Mouse (Mus musculus): ENCODE measurements around the gene Gm28729.
A peak's percentile ranks its signal among the peaks of the same experiment; 100 is the strongest.
"Not testable (repeated sequence)": the region's sequence is repeated elsewhere in the genome, so short reads cannot be mapped to it uniquely, and the experiment has no call there.

Gm28729 gene

DNA sequence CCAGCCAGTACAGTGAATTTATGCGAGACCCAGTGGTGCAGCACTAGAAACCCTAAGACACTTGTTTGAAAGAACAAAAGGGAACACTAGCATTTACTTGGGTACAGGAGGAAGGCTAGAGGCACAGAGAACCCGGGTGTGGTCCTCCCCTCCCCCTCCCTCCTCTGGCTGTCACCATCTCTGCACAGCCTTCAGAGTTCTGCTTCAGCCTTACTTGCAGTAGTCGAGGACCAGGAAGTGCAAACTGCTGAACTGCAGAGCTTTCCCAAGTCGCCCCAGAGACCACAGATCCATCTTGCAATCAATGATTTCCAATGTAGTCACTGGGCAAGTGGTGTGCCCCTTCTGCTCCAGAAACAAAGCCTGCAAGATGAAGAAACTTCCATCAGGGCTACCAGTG lies 7.6 kb downstream of the Gm28729 start:
- no peak for DNase-seq

DNA sequence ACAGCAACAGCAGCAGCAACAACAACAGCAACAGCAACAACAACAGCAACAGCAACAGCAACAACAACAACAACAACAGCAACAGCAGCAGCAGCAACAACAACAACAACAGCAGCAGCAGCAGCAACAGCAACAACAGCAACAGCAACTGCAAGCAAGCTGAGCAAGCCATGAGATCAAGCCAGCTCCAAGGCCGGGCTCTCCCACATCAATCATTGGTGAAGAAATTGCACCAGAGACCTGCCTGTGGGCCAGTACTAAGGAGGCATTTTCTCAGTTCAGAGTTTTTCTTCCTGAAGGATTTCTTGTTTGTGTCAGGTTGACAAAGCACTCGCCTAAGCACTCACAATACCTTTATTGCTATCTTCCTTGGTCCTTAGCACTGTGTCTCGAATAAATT lies 8.3 kb downstream of the Gm28729 start:
- no peak for DNase-seq

DNA sequence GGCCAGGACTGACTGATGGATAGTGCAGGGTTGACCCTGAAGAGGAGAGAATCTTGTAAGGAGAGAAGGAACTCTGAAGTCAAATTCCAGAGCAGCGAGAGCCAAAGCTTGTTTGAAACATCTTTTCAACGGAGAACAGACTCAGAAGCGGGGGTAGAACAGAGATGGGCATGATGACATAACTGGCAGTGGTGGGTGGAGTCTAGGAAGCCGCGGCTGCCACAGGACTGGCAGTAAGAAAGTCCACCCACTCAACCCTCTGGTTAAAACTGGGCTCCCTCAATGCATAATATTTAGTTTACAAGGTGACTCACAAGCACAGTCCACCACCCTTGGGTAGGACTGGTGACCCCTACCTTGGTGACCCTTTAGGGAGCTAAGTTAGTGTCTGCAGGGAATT lies 9.3 kb downstream of the Gm28729 start:
- no peak for DNase-seq

DNA sequence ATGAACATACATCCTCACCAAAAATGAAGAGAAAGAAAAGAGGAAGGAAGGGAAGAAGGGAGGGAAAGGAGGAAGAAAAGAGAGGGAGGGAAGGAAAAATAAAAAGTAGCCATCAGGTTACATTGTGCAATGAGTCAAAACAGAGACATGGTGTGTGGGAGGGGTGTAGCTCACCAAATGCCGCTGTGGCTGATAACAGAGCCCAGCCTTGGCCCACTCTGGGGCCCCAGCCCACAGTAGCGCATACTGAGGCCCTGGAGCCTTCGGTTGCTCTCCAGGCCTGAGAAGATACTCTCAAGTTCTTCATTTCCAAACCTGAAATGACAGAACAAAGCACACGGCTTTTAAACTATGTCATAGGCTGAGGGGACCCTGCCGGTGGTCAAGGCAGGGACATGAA lies 10.8 kb downstream of the Gm28729 start:
- no peak for DNase-seq

DNA sequence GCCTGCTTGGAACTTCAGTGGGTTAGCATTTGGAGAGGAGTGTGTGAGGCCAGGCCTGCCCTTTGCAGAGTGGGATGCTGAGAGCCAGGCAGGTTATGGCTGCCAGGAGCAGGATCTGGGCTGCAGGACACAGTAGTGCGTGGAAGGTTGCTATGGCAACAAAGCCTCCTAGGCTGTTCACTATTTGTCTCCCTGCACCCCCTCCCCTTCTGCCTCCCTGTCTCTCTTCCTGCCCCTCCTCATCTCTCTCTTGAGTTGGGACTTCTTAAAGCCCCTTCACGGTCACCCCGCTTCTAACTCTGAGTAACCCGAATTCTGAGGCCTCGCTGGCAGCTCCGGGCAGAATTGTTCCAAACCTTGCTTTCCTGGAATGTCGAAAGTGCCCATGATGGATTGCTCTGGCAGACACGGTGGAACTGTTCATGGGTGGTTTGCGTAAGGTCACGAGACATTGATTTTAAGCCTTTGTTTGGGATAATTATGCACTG lies 19.0 kb downstream of the Gm28729 start:
- no peak for DNase-seq

DNA sequence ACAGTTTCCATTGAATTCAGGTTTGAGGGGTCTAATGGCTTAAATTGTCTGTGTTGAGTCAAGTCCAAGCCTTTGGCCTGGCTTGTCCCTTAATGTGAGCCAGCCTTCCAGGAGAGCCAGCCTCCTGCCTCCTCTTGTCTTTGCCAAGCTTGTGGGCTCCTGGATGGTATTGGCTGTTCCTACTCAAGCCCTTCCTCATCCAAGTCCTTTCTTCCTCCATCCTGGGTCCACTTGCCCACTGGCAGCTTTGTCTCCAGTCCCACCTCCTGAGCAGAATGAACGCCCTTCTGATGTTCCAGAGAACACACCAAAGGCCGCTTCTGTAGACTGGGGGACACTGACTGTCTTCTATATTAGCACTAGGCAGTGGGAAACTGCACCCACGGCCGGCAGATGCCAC lies 19.9 kb downstream of the Gm28729 start:
- no peak for DNase-seq

DNA sequence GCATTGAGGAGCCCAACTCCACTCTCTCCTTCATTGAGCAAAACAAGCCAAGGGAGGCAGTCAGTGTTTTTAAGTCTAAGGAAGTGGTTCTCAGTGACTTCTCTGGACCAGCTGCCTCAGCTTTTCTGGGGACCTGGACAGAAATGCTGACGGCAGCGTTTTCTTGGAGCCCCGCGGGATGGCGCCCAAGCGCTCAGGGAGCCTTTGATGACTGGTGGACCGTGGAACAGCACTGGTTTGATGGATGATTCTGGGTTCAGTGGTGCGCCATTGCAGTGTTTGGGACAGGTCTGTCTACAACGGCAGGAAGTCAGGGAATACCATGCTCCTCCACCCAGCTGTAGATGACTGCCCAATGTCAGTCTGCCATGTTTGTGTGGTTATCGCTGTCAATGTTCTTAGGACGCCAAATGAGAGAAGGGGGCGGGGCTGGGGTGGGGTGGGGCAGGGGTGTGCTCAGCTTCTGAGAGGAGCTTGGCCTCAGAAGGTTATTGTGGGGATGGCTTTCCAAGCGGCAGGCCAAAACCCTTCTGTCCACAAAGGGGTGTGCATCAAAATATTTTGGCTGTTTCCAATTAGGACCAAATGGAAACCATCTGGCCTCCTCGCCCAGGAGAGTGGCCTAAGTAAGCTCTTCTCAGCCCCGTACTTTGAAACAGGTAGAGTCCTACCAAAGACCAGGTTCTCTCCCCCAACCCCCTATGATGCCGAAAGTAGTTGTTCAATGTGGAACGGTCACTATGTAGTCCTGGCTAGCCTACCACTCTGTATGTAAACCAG lies 20.8 kb downstream of the Gm28729 start:
- no peak for DNase-seq

DNA sequence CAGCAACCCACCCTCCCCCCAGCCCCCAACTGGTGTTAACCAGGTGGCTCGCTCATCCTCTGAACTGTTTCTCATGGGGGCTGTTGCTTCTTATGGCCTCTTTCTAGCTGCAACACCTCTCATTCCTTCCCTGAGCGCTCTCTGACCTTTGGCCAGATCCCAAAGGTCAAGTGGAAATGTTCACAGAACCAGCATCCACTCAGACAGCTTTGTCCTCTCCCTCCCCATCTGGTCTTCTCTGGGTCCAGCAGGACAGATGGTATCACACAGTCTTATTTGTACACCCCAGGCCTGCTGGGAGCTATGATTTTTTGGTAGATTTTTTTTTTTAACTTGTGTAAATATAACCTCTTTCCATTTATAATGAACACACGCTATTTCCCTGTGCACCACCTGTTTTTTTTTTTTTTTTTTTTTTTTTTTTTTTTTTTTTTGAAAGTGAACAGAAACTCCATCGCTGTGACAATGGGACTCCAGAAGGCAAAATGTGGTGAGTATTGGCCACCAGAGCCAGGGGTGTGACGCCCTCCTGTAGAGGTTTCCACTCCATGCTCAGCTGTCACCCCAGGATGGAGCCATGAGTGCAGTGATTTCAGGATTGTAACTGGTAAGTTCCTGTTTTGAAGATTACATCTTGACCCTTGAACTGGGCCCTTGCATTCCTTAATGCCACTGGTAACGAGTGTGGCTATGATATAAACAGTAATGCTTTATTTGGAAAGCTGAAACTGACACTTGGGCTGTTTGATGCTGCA lies 22.0 kb downstream of the Gm28729 start:
- DNase-seq: peak; percentile 24

DNA sequence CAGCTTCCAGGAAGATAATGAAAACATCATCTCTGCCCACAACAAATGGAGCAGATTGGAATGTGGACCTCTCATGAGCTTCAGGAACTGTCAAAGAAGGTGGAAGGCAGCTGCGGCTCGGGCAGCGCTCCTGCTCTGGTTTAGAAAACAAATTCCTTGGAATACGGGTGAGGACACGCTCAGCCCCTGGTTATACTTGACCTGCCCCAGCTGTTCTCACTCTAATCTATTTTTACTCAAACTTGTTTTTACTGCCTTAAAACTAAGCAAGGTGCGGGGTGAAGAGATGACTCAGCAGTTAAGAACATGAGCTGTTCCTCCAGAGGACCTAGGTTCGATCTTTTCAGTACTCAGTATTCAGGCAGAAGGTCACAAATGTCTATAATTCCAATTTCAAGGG lies 23.8 kb downstream of the Gm28729 start:
- no peak for DNase-seq

DNA sequence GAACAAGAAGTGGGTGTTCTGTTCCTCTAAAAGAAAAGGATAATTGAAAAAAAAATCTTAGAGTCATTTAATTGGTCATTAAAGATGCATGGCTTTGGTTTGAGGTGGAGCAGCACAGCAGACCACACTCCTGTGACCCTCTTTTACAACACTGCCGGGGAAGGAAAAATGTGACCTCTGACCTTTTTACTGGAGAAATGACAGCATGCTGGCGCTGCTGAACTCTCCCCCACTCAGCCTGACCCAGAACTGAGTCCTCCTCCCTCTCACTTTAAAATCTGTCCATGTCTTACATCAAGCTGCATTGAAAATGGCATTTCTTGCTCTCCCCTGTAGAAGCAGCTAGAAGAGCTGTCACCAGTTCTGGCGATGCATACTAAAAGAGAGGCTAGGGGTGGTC lies 31.9 kb downstream of the Gm28729 start:
- DNase-seq: no peak

DNA sequence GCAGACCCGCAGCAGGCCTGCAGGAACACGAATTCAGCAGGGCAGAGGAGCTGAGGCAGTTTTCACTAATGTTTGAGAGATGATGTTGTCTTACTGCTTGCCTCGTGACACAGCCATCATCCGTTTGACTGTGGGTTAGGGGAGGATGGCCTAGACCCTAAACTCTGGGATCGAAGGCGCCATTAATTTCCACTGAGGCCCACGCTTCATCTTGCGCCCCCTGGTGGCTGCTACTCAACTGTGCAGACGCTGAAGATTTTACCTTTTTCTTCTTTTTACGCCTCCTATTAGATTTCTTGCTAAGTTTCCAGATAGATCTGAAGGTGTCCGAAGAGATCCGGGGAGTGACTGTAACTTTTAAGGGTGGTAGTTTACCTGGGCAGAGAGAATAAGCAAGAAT lies 33.3 kb downstream of the Gm28729 start:
- DNase-seq: peak; percentile 32

DNA sequence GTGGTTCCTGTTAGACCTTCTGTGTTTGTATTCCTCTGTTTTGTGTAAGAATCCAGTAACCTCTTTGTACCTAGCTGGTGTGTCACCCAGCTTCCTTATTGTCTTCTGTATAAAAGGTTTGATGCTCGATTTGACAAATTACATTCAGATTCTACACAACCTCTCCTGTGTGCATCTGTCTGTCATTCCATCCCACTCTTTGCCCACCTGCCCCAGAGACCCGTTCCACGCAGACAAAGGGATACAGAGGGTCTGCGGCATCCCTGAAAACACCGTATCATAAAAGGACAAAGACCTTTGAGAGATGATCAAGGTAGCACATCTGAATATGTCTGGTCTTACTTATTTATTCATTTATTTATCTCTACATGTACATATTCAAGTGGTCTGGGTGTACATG lies 37.2 kb downstream of the Gm28729 start:
- DNase-seq: not testable (repeated sequence)

DNA sequence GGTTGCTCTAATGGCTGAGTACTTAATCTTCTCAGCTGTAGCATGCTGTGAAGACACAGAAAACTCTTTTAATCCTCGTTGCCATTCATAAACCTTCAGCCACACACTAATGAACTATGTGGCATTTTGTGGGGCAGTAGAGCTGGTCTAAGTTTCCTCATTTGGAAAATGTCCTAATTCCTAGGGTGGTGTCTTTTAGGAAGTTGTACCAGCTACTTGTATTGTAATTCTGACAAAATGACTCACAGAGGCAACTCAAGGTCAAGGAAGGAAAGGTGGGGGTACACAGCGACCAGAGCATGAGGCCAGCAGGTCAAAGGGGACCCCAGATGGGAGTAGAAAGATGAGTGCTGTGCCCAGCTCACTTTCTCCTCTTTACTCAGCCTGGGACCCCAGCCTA lies 41.4 kb downstream of the Gm28729 start:
- DNase-seq: no peak

DNA sequence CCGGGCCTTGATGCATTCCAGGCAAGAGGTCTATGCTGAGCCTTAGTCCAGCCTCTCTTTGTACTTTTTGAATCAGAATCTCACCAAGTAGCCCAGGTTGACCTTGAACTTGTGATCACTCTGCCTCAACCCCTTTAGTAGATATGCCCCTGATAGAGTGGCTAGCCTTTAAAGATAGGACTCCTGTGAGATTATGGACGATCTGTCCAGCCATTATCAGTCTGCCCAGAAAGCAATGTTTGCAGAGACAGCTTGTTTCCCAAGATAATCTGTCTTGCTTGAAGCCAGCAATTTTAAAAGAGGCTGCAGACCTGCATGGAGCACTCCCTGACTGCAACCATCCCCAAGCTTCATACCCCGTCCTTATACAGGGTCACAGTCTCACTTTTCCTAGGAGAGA lies 42.0 kb downstream of the Gm28729 start:
- DNase-seq: no peak

DNA sequence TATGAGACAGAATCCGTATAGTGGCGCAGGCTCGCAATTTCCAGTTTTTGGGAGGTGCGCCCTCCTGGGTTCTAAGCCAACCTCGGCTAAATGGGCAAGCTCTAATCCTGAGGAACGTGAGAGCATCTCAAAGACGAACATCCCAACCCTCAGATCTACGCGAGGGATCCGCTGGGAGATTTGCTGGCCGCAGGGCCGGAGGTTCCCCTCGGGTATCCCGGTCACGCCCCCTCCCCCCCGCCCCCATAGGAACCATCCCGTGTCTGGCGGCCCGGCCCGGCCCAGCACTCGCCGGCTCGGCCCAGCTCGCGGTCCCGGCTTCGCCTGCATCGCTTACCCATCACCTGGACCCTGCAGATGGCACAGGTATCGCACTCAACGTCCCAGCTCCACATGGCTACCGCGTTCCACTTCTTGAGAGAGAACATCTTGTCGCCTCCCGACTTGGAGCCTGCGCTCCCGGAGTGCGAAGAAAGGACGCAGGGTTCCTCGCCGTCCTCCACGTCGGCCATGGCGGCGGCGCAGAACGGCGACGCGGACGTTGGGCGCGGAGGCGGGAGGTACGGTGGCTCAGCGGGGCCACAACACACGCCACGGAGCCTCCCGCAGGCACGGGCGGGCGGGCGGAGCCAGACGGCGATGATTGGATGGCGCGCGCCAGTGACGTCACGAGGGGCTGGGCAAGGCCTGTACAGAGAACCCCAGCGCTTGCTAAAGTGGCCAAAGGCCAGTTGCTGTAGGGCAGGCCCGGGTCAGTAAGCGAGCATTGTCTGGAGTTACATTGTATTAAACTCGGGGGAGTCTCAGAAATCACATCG lies 46.8 kb downstream of the Gm28729 start, which contains the start of gene Rnf7:
TSS of gene Rnf7 (minus strand) at position 605 of the 818 bp plus-strand sequence.
- DNase-seq: peak; percentile 99

DNA sequence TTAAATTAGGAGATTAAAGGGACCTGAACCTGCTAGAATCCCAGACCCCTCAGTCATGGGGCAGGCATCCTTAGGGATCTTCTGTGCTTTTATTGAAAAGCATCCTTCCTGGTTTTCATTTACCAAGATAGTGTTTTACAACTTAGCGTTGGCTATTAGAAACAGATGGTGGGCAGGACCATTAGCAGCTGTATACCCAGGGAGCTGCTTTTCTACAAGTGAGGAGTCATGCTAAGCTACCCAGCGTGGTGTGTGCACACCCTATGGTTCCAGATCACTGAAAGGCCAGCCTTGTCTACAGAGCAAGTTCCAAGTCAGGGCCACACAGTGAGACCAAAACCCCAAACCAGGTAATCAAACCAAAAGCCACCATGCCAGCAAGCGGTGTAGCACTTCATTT lies 52.7 kb downstream of the Gm28729 start:
- no peak for DNase-seq

DNA sequence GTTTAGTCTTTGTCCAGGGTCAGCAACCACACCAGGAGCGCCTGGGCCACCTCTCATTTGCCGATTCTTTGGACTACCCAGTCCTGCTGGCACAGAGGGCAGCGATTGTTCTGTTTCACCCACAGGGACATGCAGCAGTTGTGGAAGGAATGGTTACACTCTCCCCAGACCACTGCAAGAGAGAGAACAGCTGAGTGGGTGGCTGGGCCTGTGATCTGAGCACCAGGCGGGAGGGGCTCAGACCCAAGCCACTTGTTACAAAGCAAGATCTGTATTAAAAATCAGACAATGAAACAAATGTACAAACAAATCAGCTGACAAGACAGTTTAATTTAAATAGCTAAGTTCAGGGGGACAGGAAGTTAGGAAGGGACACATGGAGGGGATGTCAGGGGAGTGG lies 53.4 kb downstream of the Gm28729 start:
- not testable (repeated sequence) for DNase-seq

DNA sequence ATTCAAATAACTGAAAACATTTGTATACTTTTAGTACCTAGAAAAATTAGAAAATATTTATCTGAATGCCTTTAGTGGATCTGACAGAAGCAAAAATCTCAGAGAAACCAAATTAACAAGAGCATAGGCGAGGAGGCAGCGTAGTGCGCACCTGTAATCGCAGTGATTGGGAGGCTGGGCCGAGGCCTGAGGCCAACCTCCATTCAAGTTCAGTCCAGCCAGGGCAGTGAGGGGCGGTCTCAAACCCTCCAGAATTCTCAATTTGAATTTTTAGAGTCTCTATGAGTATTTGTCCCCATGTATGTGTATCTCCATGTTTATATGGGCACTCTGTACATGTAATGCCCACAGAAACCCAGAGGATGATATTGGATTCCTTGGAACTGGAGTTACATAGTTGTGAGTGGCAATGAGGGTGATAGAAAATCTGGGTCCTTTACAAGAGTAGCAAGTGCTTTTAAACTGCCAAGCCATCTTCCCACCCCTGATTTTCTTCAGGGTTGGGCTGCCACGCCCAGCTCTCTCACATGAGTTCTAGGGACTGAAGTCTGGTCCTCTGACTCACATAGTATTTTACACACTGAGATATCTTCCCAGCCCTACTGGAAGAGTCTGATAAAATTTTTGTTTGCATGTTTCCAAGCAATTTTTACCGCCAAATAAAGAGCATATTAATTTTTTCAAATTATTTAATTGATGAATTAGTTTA lies 54.6 kb downstream of the Gm28729 start:
- no peak for DNase-seq

DNA sequence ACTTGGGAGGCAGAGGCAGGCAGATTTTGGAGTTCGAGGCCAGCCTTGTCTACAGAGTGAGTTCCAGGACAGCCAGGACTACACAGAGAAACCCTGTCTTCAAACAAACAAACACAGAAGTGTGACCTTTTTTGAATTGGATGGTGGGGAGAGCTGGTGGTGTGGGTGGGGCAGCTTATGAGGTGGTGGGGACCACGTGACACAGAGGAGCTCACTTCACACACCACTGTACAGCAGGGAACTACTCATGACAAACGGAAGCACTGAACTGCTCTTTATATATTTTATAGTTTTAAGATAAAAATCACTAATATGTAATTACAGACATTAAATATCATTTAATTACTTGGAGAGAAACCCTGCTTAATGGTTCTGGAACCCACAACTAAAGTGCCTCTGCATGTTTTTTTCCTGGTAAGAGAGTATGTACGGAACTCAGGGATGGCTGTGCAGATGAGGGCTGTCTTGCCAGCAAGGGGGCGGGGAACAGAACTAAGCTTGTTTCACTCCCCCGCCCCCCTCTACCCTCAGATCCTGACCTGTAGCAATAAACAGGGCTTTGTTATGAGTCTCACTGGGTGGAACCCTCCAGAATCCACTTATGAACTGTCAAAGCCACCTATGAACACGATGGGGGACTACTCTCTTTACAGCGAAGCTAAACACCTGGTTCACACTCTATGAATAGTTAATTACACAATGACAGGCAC lies 55.4 kb downstream of the Gm28729 start:
- no peak for DNase-seq

DNA sequence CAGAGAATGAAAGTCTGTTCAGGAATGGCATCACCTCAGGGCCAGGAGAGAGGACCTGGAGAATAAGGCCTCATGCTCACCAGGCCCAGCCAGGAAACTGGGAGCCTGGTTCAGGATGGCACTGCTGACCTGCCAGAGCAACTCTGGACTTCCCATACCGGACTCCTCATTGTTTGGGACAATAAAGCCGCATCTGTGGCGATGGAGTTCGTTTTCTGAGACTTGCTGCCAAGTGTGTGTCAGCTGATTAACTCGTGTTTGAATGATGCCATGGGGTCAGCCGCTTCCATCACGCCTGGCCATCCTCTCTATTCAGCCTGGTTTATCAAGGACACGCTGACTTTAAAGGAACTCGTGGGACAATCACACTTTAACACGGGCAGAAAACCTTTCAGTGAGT lies 61.4 kb downstream of the Gm28729 start:
- no peak for DNase-seq

DNA sequence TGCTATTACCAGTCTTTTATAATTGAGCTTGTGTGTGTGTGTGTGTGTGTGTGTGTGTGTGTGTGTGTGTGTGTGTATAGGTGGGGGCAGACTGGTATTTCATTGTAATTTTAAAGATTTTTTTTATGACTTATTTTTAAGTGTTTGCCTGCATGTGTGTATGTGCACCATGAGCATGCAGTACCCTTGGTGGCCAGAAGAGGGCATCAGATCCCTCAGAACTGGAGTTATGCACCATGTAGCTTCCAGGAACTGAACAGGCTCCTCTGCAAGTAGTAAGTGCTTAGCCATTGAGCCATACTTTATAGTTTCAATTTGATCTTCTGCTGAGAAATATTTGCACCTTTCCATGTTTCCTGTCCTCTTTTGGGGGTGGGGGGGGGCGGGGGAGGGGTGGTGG lies 63.5 kb downstream of the Gm28729 start:
- DNase-seq: no peak
